Mouse (Mus musculus): ENCODE measurements around the gene Xkr7.

DNA sequence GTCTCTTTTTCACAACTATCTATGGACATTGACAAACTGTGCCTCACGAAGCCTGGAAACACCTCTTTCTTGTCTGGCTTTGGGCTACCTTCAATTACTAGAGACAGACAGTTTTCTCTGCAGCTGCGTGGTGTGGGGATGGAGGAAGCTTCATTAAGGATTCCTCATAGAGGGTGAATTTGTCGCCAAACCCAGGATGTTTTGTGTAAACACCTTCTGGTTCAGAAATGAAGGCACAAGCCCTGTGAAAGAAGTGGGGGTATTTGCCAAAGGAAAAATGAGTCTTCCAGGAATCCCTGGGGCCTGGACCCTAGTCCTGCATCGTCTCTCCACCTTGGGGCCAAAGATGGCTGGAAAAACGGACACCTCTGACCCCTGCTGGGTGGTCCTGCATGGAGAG lies 14.9 kb upstream of the Xkr7 start:
- TF ChIP-seq CTCF (IDR thresholded peaks at IDR 0.05; ENCODE audit: low read depth) = no peak
- TF ChIP-seq EP300 (IDR thresholded peaks at IDR 0.05; ENCODE audit: low read depth) = no peak
